Mouse (Mus musculus): ENCODE results near the gene Sirt5. TPM values are rescaled to one million over a fixed set of nuclear protein-coding genes. Genes with fewer than 3 reads are reported as not detected.

Gene Sirt5
- polyA plus RNA-seq, 1 experiment from 2014 or later = 36.4 TPM

- peaks cover 10% of the 10 kb centered on the region; the same call in 1 of the 2 replicates for H3K4me1 ChIP-seq (ENCODE audit: control insufficient read depth, insufficient read depth, low read length)
- H3K27me3 ChIP-seq (ENCODE audit: control insufficient read depth, insufficient read depth, low read length) = no peaks in the 10 kb centered on the region
- peaks cover 14% of the 10 kb centered on the region for H3K36me3 ChIP-seq (ENCODE audit: control insufficient read depth, insufficient read depth, low read length)
- peak within 1 kb of the TSS; percentile 90 for H3K9ac ChIP-seq (replicated peaks; ENCODE audit: low read depth, low read length)
- peak within 1 kb of the TSS; percentile 95 for H3K27ac ChIP-seq (ENCODE audit: low read depth, low read length)
- 1% methylated on average over 71 of the region's 72 CpGs for WGBS
- H3K4me2 ChIP-seq (ENCODE audit: low read depth, low read length) = peak within 1 kb of the TSS; percentile 73
- ATAC-seq (ENCODE audit: low read depth) = peak; percentile 93
- H3K4me3 ChIP-seq (ENCODE audit: low read depth, low read length) = peak within 1 kb of the TSS; percentile 86
- H3K9me3 ChIP-seq (ENCODE audit: control insufficient read depth, low read length) = no peaks in the 10 kb centered on the region
Measured at GRCm38 (mm10) chr13:43398297-43399080, 33.2 kb downstream of the Sirt5 start, which contains the start of gene Nol7. Nol7 (plus strand) TSS chr13:43398390.

GRCm38 (mm10) chr13:43399576-43399975 lies 34.3 kb downstream of the Sirt5 start:
- Histone ChIP-seq H3K4me1 (ENCODE audit: control insufficient read depth, insufficient read depth, low read length) (peaks cover 10% of the 10 kb centered on the region; the same call in 1 of the 2 replicates), H3K4me3 (ENCODE audit: low read depth, low read length) (no peak overlapping the region), H3K4me2 (ENCODE audit: low read depth, low read length) (peak overlapping the region; percentile 73; the same call in 1 of the 2 replicates), H3K27me3 (ENCODE audit: control insufficient read depth, insufficient read depth, low read length) (no peaks in the 10 kb centered on the region), H3K9me3 (ENCODE audit: control insufficient read depth, low read length) (no peaks in the 10 kb centered on the region), H3K36me3 (ENCODE audit: control insufficient read depth, insufficient read depth, low read length) (peaks cover 19% of the 10 kb centered on the region), H3K27ac (ENCODE audit: low read depth, low read length) (no peak overlapping the region), H3K9ac (replicated peaks; ENCODE audit: low read depth, low read length) (no peak overlapping the region)
- ATAC-seq (ENCODE audit: low read depth) = no peak
- 91% methylated on average over 5 of the region's 5 CpGs for WGBS

- no peak overlapping the region for H3K4me2 ChIP-seq (ENCODE audit: low read depth, low read length)
- H3K4me1 ChIP-seq (ENCODE audit: control insufficient read depth, insufficient read depth, low read length) = no peaks in the 10 kb centered on the region
- no peak for ATAC-seq (ENCODE audit: low read depth)
- WGBS = 91% methylated on average over 7 of the region's 7 CpGs
- no peak overlapping the region for H3K27ac ChIP-seq (ENCODE audit: low read depth, low read length)
- peaks cover 21% of the 10 kb centered on the region for H3K36me3 ChIP-seq (ENCODE audit: control insufficient read depth, insufficient read depth, low read length)
- H3K9ac ChIP-seq (replicated peaks; ENCODE audit: low read depth, low read length) = no peak overlapping the region
- H3K27me3 ChIP-seq (ENCODE audit: control insufficient read depth, insufficient read depth, low read length) = no peaks in the 10 kb centered on the region
- no peaks in the 10 kb centered on the region for H3K9me3 ChIP-seq (ENCODE audit: control insufficient read depth, low read length)
- no peak overlapping the region for H3K4me3 ChIP-seq (ENCODE audit: low read depth, low read length)
Measured at GRCm38 (mm10) chr13:43412311-43412710, 47.0 kb downstream of the Sirt5 start.

GRCm38 (mm10) chr13:43413611-43414010 lies 48.3 kb downstream of the Sirt5 start:
- no peak overlapping the region for H3K4me2 ChIP-seq (ENCODE audit: low read depth, low read length)
- no peaks in the 10 kb centered on the region for H3K9me3 ChIP-seq (ENCODE audit: control insufficient read depth, low read length)
- H3K27ac ChIP-seq (ENCODE audit: low read depth, low read length) = no peak overlapping the region
- H3K4me1 ChIP-seq (ENCODE audit: control insufficient read depth, insufficient read depth, low read length) = no peaks in the 10 kb centered on the region
- H3K4me3 ChIP-seq (ENCODE audit: low read depth, low read length) = no peak overlapping the region
- H3K9ac ChIP-seq (replicated peaks; ENCODE audit: low read depth, low read length) = no peak overlapping the region
- no peaks in the 10 kb centered on the region for H3K27me3 ChIP-seq (ENCODE audit: control insufficient read depth, insufficient read depth, low read length)
- WGBS = 90% methylated on average over 2 of the region's 2 CpGs
- no peak for ATAC-seq (ENCODE audit: low read depth)
- peaks cover 20% of the 10 kb centered on the region for H3K36me3 ChIP-seq (ENCODE audit: control insufficient read depth, insufficient read depth, low read length)

- Histone ChIP-seq H3K4me3 (ENCODE audit: low read depth, low read length) (no peak overlapping the region), H3K4me1 (ENCODE audit: control insufficient read depth, insufficient read depth, low read length) (no peaks in the 10 kb centered on the region), H3K9ac (replicated peaks; ENCODE audit: low read depth, low read length) (no peak overlapping the region), H3K27me3 (ENCODE audit: control insufficient read depth, insufficient read depth, low read length) (no peaks in the 10 kb centered on the region), H3K36me3 (ENCODE audit: control insufficient read depth, insufficient read depth, low read length) (peaks cover 21% of the 10 kb centered on the region), H3K4me2 (ENCODE audit: low read depth, low read length) (no peak overlapping the region), H3K9me3 (ENCODE audit: control insufficient read depth, low read length) (no peaks in the 10 kb centered on the region), H3K27ac (ENCODE audit: low read depth, low read length) (no peak overlapping the region)
- no peak for ATAC-seq (ENCODE audit: low read depth)
- WGBS = 84% methylated on average over 1 of the region's 1 CpGs
Measured at GRCm38 (mm10) chr13:43415249-43415648, 50.0 kb downstream of the Sirt5 start.

GRCm38 (mm10) chr13:43428436-43428835 lies 63.1 kb downstream of the Sirt5 start:
- no peaks in the 10 kb centered on the region for H3K4me1 ChIP-seq (ENCODE audit: control insufficient read depth, insufficient read depth, low read length)
- no peak overlapping the region for H3K27ac ChIP-seq (ENCODE audit: low read depth, low read length)
- no peaks in the 10 kb centered on the region for H3K36me3 ChIP-seq (ENCODE audit: control insufficient read depth, insufficient read depth, low read length)
- no peak overlapping the region for H3K4me2 ChIP-seq (ENCODE audit: low read depth, low read length)
- H3K27me3 ChIP-seq (ENCODE audit: control insufficient read depth, insufficient read depth, low read length) = no peaks in the 10 kb centered on the region
- no peak overlapping the region for H3K4me3 ChIP-seq (ENCODE audit: low read depth, low read length)
- ATAC-seq (ENCODE audit: low read depth) = no peak
- 81% methylated on average over 4 of the region's 4 CpGs for WGBS
- no peak overlapping the region for H3K9ac ChIP-seq (replicated peaks; ENCODE audit: low read depth, low read length)
- H3K9me3 ChIP-seq (ENCODE audit: control insufficient read depth, low read length) = no peaks in the 10 kb centered on the region

- Histone ChIP-seq H3K9me3 (ENCODE audit: control insufficient read depth, low read length) (no peaks in the 10 kb centered on the region), H3K4me2 (ENCODE audit: low read depth, low read length) (no peak overlapping the region), H3K27me3 (ENCODE audit: control insufficient read depth, insufficient read depth, low read length) (no peaks in the 10 kb centered on the region), H3K9ac (replicated peaks; ENCODE audit: low read depth, low read length) (no peak overlapping the region), H3K4me3 (ENCODE audit: low read depth, low read length) (no peak overlapping the region), H3K27ac (ENCODE audit: low read depth, low read length) (no peak overlapping the region), H3K36me3 (ENCODE audit: control insufficient read depth, insufficient read depth, low read length) (no peaks in the 10 kb centered on the region), H3K4me1 (ENCODE audit: control insufficient read depth, insufficient read depth, low read length) (no peaks in the 10 kb centered on the region)
- ATAC-seq (ENCODE audit: low read depth) = no peak
- 85% methylated on average over 2 of the region's 2 CpGs for WGBS
Measured at GRCm38 (mm10) chr13:43433395-43433794, 68.1 kb downstream of the Sirt5 start.

GRCm38 (mm10) chr13:43440376-43440775 lies 75.1 kb downstream of the Sirt5 start:
- 94% methylated on average over 1 of the region's 1 CpGs for WGBS
- H3K4me3 ChIP-seq (ENCODE audit: low read depth, low read length) = no peak overlapping the region
- no peak overlapping the region for H3K9ac ChIP-seq (replicated peaks; ENCODE audit: low read depth, low read length)
- no peak overlapping the region for H3K27ac ChIP-seq (ENCODE audit: low read depth, low read length)
- no peak overlapping the region for H3K4me2 ChIP-seq (ENCODE audit: low read depth, low read length)
- H3K4me1 ChIP-seq (ENCODE audit: control insufficient read depth, insufficient read depth, low read length) = no peaks in the 10 kb centered on the region
- ATAC-seq (ENCODE audit: low read depth) = no peak
- H3K27me3 ChIP-seq (ENCODE audit: control insufficient read depth, insufficient read depth, low read length) = no peaks in the 10 kb centered on the region
- H3K9me3 ChIP-seq (ENCODE audit: control insufficient read depth, low read length) = no peaks in the 10 kb centered on the region
- no peaks in the 10 kb centered on the region for H3K36me3 ChIP-seq (ENCODE audit: control insufficient read depth, insufficient read depth, low read length)

GRCm38 (mm10) chr13:43442551-43442950 lies 77.3 kb downstream of the Sirt5 start:
- no peaks in the 10 kb centered on the region for H3K36me3 ChIP-seq (ENCODE audit: control insufficient read depth, insufficient read depth, low read length)
- H3K9ac ChIP-seq (replicated peaks; ENCODE audit: low read depth, low read length) = no peak overlapping the region
- no peak for ATAC-seq (ENCODE audit: low read depth)
- H3K27ac ChIP-seq (ENCODE audit: low read depth, low read length) = no peak overlapping the region
- H3K9me3 ChIP-seq (ENCODE audit: control insufficient read depth, low read length) = no peaks in the 10 kb centered on the region
- H3K4me3 ChIP-seq (ENCODE audit: low read depth, low read length) = no peak overlapping the region
- no peaks in the 10 kb centered on the region for H3K4me1 ChIP-seq (ENCODE audit: control insufficient read depth, insufficient read depth, low read length)
- WGBS = 91% methylated on average over 1 of the region's 1 CpGs
- no peaks in the 10 kb centered on the region for H3K27me3 ChIP-seq (ENCODE audit: control insufficient read depth, insufficient read depth, low read length)
- H3K4me2 ChIP-seq (ENCODE audit: low read depth, low read length) = no peak overlapping the region

Measured in neural tube, embryonic 14.5 days (tissue).